Mouse (Mus musculus) regulatory T cell (primary cell): Measurements from ENCODE around the gene Itih3.

ENCODE experiments used
- in situ Hi-C: fragments of 300-600 bp; cut with MboI, MseI; formaldehyde crosslinking; loops from one replicate; pipeline ENCODE4 v1.15.1; 2025; ENCODE audit warnings: high pct_unique_total_duplicates

Gene Itih3

GRCm38 (mm10) chr14:30862368-30862767, 61.2 kb downstream of the Itih3 start:
- in situ Hi-C loops: no loop called here

- in situ Hi-C loops: no loop called here
Measured at GRCm38 (mm10) chr14:30861421-30862125, 62.0 kb downstream of the Itih3 start.
